Mouse (Mus musculus): ENCODE measurements around the gene Polr2e.

DNA sequence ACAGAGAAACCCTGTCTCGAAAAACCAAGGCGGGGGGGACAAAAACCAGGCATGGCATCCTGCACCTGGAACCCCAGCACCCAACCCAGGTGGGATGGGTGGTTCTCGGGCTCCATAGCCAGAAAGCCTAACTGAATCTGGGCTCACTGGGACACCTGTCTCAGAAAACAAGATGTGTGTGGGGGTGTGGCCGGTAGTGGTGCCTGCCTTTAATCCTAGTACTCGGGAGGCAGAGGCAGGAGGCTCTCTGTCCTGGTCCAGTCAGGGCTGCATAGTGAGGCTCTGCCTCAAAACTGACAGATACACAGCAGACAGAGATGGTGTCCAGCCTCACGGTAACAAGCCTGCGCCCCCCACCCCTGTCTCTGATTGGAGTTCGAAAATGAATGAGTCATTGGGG lies 16.8 kb downstream of the Polr2e start:
- no peak for TF ChIP-seq POLR2A (IDR thresholded peaks at IDR 0.05; ENCODE audit: borderline replicate concordance, extremely low read depth, insufficient read depth, insufficient read length, poor library complexity, severe bottlenecking)
- TF ChIP-seq CTCF (IDR thresholded peaks at IDR 0.05; ENCODE audit: borderline replicate concordance, extremely low read depth, insufficient read depth, insufficient read length): no peak
